Mouse (Mus musculus) WW6 (cell line): ENCODE measurements around the gene Bcr.
"Not testable (repeated sequence)": the region's sequence is repeated elsewhere in the genome, so short reads cannot be mapped to it uniquely, and the experiment has no call there.

ENCODE experiments used
- DNase-seq: peaks from one replicate; pipeline ENCODE4 v3.0.0-alpha.2; 2013; ENCODE audit warnings: low read depth, low spot score

The Bcr gene

GRCm38 (mm10) chr10:75060217-75060842 lies at the start of gene Bcr:
Bcr (plus strand) TSS chr10:75060592.
- DNase-seq, result no peak

- DNase-seq, result no peak
Observed at GRCm38 (mm10) chr10:75010704-75011103, 49.7 kb upstream of the Bcr start.

GRCm38 (mm10) chr10:75015465-75015864 lies 44.9 kb upstream of the Bcr start:
- DNase-seq, result no peak

GRCm38 (mm10) chr10:75016481-75016880 lies 43.9 kb upstream of the Bcr start:
- no peak for DNase-seq

- no peak for DNase-seq
Observed at GRCm38 (mm10) chr10:75020271-75020670, 40.1 kb upstream of the Bcr start.

- DNase-seq, result peak; percentile 28
Observed at GRCm38 (mm10) chr10:75021138-75021537, 39.3 kb upstream of the Bcr start.

- DNase-seq, result no peak
Observed at GRCm38 (mm10) chr10:75026491-75026890, 33.9 kb upstream of the Bcr start.

GRCm38 (mm10) chr10:75028743-75029142 lies 31.6 kb upstream of the Bcr start:
- DNase-seq, result no peak

- no peak for DNase-seq
Observed at GRCm38 (mm10) chr10:75029677-75030076, 30.7 kb upstream of the Bcr start.

- DNase-seq, result no peak
Observed at GRCm38 (mm10) chr10:75030234-75030633, 30.2 kb upstream of the Bcr start.

GRCm38 (mm10) chr10:75031345-75032114 lies 28.9 kb upstream of the Bcr start:
- no peak for DNase-seq

GRCm38 (mm10) chr10:75032395-75032794 lies 28.0 kb upstream of the Bcr start, which contains the start of gene Rsph14:
Rsph14 (minus strand) TSS chr10:75032586.
- DNase-seq, result no peak

- peak; percentile 86 for DNase-seq
Observed at GRCm38 (mm10) chr10:75036883-75037379, 23.5 kb upstream of the Bcr start, which contains the start of gene Rab36. Rab36 (plus strand) TSS chr10:75037058.

- DNase-seq, result not testable (repeated sequence)
Observed at GRCm38 (mm10) chr10:75042060-75042459, 18.3 kb upstream of the Bcr start.

- no peak for DNase-seq
Observed at GRCm38 (mm10) chr10:75044459-75044858, 15.9 kb upstream of the Bcr start.

GRCm38 (mm10) chr10:75045831-75046230 lies 14.6 kb upstream of the Bcr start:
- DNase-seq, result no peak

- DNase-seq, result no peak
Observed at GRCm38 (mm10) chr10:75048711-75049110, 11.7 kb upstream of the Bcr start.

GRCm38 (mm10) chr10:75051364-75052074 lies 8.9 kb upstream of the Bcr start:
- DNase-seq, result no peak

- DNase-seq, result no peak
Observed at GRCm38 (mm10) chr10:75052902-75053301, 7.5 kb upstream of the Bcr start.

GRCm38 (mm10) chr10:75053655-75054054 lies 6.7 kb upstream of the Bcr start:
- DNase-seq, result no peak

- DNase-seq, result no peak
Observed at GRCm38 (mm10) chr10:75054125-75054524, 6.3 kb upstream of the Bcr start.

- no peak for DNase-seq
Observed at GRCm38 (mm10) chr10:75055672-75056071, 4.7 kb upstream of the Bcr start.
